Mouse (Mus musculus) lung, postnatal 14 days (tissue): ENCODE data around the gene Nfkbia.

ENCODE experiments used
- DNase-seq: peaks from one replicate; pipeline ENCODE4 v3.0.0; 2021

The Nfkbia gene

DNA sequence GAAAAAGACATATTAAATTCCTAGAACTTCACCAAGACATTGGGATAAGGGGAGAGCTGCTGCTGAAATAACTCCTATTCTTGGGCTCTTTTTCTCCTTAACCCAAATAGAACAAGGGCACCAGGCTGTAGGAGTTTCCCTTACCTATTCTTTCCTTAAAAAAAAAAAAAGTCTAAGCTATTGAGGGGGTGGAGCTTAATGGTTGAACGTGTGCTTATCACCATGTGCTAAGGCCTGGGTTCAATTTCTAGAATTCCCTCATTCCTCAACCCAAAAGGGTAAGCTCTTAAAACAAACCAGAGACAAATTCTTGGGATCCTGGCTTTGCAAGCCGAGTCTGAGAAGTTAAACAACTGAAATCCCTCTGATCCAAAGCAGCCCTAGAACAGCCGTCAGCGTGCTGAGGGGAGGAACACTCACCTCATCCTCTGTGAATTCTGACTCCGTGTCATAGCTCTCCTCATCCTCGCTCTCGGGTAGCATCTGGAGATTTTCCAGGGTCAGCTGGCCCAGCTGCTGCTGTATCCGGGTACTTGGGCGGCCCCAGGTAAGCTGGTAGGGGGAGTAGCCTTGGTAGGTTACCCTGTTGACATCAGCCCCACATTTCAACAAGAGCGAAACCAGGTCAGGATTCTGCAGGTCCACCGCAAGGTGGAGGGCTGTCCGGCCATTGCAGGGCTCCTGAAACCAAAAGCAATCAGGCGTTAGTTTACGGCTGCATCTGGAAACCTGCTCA, 2.3 kb downstream of the Nfkbia start:
- no peak for DNase-seq

DNA sequence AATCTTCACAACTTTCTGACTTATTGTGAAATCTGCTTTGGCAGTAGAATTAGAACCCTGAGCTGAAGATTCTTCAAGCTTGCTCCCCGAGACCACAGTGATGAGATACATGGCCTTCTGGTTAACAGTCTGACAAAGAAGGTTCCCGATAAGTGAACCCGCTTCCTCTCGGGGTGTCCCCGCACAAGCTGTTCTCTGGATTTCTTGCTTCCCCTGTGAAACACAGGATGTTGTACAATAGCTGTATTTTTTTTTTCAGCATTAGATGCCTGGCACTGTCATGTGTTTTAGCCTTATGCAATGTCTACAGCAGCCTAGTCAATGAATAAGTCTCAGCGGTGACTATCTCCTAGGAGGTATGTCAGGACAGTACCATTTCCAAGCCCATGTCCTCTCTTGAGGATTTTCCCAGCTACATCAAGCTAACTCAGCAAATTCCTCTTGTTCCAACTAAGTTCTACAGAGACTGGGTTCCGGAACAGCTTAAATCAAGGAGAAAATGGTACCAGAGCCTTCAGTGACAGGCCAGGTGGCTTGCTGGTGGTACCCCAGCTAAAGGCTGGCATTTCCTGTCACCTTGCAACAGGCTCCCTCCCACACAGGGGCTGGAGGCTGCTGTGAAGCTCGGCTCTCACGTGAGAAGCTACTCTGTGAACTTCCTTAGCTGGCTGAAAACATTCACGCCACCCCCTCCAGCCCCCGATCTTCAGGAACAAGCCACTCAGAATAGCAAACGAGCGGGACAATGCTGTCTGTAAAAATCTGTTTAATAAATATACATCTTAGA, 3.6 kb downstream of the Nfkbia start:
- DNase-seq: no peak

DNA sequence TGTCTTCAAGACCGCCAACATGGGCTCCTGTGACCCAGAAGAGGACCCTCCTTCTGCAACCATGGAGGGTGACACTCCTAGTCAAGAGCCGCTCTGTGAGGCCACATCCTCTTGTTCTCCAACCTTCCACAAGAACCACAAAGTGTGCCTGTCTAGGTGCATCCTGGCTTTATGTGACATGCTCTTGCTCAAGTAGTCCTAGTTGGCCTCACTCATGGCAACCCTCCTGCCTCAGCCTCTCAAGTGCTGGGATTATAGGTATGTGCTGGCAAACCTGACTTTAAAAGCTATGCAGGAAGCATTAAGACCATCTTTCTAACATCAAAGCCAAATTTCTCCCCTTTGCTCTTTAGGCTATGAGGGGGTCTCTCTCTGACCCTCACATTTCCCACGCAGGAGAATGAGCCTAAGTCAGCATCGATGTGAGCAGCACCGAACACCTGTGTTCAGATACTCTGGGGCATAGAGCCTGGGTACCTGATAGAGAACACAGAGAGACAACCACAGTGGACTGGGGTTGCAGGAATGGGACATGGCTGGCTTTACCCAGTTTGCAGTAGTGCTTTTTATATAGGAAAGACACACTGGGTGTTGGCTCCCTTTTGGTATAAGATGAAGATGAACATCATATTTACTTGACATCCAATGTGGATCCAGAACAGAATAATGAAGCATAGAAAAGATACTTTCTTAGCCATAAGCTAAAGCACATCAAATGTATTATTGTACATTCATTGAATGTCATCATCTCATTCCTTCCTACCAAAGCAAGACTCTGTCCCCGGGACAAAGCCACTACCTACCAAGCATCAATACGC, 4.4 kb downstream of the Nfkbia start:
- no peak for DNase-seq

GRCm38 (mm10) chr12:55486923-55487674, 5.3 kb downstream of the Nfkbia start:
- DNase-seq: no peak

GRCm38 (mm10) chr12:55484800-55485199, 7.6 kb downstream of the Nfkbia start:
- no peak for DNase-seq

GRCm38 (mm10) chr12:55484079-55484774, 8.2 kb downstream of the Nfkbia start:
- DNase-seq: no peak

DNA sequence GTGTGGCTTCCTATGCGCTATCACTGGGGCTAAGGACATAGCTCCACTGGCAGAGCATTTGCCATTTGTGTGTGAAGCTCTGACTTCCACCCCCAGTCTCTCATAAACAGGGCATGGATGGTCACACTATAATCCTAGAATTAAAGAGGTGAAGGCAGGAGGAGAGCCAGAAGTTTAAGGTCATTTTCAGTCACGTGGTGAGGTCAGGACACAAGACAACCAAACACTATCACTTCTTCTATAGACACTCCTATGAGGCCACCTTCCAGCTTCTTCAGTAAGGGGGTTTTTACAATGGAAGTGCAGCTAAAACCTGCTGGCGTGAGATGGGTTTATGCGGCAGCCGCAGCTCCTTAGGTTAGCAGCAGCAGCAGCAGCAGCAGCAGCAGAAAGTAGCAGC, 8.9 kb downstream of the Nfkbia start:
- DNase-seq: no peak

DNA sequence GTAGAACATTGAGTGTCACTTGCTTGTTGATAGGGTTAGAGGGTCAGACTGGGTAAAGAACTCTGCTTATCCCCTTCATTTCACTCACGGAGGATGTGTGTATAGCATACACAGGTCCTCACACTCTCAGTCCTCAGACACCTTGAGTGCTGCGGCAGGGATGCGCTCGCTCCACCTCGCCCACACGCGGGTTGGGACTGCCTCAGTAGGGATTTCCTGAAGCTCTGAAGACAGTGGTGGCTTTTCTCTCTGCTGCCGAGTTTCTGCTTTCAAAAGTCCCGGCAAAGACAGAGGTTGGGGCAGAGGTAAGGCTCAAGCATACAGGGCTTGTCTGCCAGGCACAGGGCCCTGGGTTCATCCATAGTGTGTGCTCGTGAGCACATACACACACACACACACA, 9.7 kb downstream of the Nfkbia start:
- no peak for DNase-seq

DNA sequence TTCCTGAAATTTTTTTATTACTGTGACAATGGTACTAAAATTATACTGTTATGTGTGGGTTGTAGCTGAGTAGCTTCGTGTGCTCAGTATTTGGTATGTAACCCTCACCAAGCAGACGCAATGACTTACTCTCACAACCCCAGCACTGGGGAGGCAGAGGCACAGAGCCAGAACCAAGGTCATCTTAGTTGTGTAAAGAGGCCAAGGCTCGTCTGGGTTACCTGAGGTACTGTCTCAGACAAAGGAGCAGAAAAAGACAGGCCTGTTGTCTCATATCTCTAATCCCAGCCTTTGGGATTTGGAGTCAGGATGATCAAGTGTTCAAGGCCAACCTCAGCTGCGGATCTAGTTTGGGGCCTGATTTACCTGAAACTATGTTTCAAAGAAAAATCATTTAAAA, 10.7 kb downstream of the Nfkbia start:
- no peak for DNase-seq

GRCm38 (mm10) chr12:55480471-55481153, 11.8 kb downstream of the Nfkbia start:
- no peak for DNase-seq

- DNase-seq: no peak
These were observed 13.5 kb downstream of the Nfkbia start for GRCm38 (mm10) chr12:55478901-55479300.

GRCm38 (mm10) chr12:55474209-55474583, 18.3 kb downstream of the Nfkbia start:
- DNase-seq: no peak

- peak; percentile 77 for DNase-seq
These were observed 18.9 kb downstream of the Nfkbia start for GRCm38 (mm10) chr12:55473250-55474208.

- no peak for DNase-seq
These were observed 21.1 kb downstream of the Nfkbia start for GRCm38 (mm10) chr12:55471344-55471743.

GRCm38 (mm10) chr12:55470442-55470841, 22.0 kb downstream of the Nfkbia start:
- DNase-seq: no peak

DNA sequence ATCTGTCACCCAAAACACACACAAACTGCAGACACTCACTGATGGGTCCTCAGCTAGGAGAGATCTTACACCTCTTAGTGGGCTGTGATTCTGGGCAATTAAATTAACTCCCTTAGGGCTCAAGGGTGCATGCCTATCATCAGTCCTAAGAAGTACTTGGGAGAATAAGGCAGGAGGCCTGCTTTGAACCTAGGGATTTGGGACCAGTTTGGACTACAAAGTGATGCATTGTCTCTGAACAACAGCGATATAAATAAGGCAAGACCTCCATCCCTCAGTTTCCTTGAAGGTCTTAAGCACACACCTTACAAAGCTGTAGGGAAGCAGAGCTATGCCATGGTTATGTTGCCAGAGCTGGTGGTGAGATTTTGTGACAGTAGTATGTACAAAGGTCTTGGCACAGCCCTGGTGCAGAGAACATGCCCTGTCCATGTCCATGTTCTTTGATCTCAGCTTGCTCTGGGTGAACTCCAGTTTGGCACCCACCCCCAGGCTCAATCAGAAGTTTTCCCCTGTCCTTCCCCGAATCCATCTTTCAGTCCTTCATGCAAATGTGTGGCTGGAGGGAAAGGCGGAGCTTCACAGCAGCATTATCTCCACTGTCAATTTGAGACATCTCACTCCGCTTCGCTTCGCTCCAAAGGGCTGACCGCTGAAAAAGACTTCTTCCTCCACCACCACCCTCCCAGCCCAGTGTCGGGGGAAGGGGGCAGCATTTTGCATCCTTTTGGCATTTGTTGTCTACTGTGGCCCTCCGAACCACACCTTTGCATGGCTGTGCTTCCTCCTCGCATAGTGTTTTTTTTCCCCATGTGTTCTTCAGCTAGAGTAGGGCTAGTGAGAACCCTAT, 24.9 kb downstream of the Nfkbia start:
- DNase-seq: no peak

GRCm38 (mm10) chr12:55466816-55467215, 25.6 kb downstream of the Nfkbia start:
- DNase-seq: no peak

DNA sequence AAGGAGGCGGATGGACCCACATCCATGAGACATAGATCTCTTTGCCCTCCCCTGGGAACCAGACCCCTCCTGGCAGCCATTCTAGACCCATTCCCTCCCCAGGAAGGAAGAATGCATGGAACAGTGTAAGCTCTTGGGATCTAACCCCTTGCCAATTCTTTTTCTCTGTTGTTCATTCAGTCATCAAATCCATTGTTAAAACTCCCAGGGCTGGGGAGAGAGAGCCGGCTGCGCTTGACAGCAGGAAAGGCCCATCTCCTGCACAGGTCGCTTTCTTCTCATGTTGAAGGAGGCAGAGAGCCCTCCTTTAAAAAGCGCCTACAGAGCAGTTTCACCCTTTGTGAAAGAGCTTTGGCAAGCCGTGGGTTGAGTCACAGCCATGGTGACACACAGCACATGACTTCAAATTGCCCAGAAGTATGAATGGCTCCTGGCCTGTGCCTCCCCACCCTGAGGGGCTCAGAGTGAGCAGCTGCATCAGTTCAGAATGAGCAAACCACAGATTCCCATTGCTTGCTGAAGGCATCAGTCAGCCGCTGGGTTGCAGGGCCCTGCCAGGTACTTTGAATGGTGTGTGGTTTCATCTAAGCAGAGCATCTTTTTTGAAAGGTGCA, 26.3 kb downstream of the Nfkbia start:
- DNase-seq: no peak
